Mouse (Mus musculus) kidney, adult 18-20 months (tissue): ENCODE data around the gene Mrpl51.

ENCODE experiments used
- DNase-seq: peaks from one replicate; pipeline ENCODE4 v3.0.0; 2021

Mrpl51 gene

GRCm38 (mm10) chr6:125236341-125236740, 44.7 kb downstream of the Mrpl51 start:
- no peak for DNase-seq

GRCm38 (mm10) chr6:125236782-125237181, 45.2 kb downstream of the Mrpl51 start, which contains the start of gene Cd27:
Cd27 (minus strand) TSS chr6:125237010.
- no peak for DNase-seq

DNA sequence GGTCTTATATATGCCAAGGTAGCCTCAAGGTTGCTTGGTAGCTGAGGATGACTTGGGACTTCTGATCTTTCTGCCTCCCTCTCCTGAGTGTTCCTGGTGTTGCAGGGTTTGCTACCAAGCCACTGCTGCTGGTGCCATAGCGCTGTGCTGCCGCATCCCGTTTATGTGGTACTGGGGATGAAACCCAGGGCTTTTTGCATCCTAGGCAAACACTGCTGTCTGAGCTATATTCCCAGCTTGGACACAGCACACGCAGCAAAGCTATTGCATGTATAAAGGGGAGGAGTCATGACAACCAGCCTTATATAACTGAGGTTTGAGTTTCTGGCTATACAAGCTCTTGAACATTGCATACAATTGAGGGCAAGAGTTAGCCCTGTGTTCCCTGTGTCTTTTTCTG, 45.8 kb downstream of the Mrpl51 start:
- no peak for DNase-seq

GRCm38 (mm10) chr6:125238396-125238795, 46.8 kb downstream of the Mrpl51 start:
- DNase-seq: no peak

DNA sequence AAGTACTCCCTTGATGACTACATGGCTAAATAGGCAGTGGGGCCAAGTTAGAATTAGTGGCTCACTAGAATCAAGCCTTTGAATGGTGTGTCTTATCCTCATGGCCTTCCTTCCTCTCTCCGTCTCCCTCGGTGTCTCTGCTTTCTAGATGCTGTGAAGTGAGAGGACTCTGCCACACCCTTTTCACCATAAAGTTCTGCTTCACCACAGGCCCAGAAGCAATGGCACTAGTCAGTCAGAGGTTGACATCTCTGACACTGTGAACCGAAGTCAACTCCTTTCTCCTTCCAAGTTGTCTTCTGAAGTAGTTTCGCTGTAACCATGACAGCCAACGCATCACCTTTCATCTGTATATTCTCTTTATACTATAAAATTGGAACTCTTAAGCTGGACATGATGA, 47.9 kb downstream of the Mrpl51 start:
- no peak for DNase-seq

GRCm38 (mm10) chr6:125240617-125241016, 49.0 kb downstream of the Mrpl51 start:
- no peak for DNase-seq

DNA sequence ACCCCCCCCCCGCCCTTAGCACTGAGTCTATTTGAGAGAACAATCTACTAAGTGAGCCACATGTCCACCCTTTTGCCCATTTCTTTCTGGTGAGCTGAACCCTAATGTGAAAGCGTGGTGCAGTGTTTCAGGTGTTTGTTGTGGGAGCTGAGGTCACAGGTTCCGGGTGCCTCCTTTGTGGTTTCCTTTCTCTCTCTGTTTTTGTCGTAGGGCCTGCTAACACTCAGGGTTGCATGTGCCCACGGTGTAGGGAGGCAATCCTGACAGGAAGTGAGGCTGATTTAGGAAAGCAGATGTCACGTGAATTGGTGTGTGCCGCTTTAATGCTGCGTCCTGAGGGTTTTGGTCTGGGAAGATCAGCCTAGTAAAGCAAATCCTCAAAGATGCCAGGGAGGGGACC, 50.0 kb downstream of the Mrpl51 start:
- DNase-seq: no peak

- DNase-seq: no peak
Observed at GRCm38 (mm10) chr6:125244551-125244950, 53.0 kb downstream of the Mrpl51 start.
